Mouse (Mus musculus) MEL (cell line): ENCODE results near the gene Grb7.

Experiments used
- CTCF ChIP-seq, 3 experiments: IDR thresholded peaks in 2 of 3; conservative IDR thresholded peaks in 1 of 3; 2 replicates each; pipeline ENCODE4 v1.5.1; 2011 to 2012; ENCODE audit warnings: low read length in 3 of 3, low read depth in 2 of 3, mild to moderate bottlenecking in 2 of 3, improper control_type of control experiment in 1 of 3, inconsistent platforms in 1 of 3, mixed read lengths in 1 of 3, moderate library complexity in 1 of 3; ENCODE audit not compliant: control insufficient read depth in 1 of 3, insufficient read depth in 1 of 3, poor library complexity in 1 of 3, severe bottlenecking in 1 of 3
- ELF1 ChIP-seq: IDR thresholded peaks from 2 replicates; pipeline ENCODE4 v1.6.1; 2014; ENCODE audit warnings: low read depth, mild to moderate bottlenecking, inconsistent platforms, low read length, improper control_type of control experiment, moderate library complexity
- EP300 ChIP-seq, 2 experiments: IDR thresholded peaks; 2 replicates each; pipeline ENCODE4 v1.6.1; 2011; ENCODE audit warnings: improper control_type of control experiment in 2 of 2, low read length in 2 of 2, low read depth in 1 of 2, mild to moderate bottlenecking in 1 of 2
- MAX ChIP-seq: IDR thresholded peaks from 2 replicates; pipeline ENCODE4 v1.6.1; 2011; ENCODE audit warnings: low read length, improper control_type of control experiment
- MYB ChIP-seq: IDR thresholded peaks from 2 replicates; pipeline ENCODE4 v1.6.1; 2011; ENCODE audit warnings: mild to moderate bottlenecking, low read depth, low read length, improper control_type of control experiment
- POLR2A ChIP-seq, 2 experiments: IDR thresholded peaks; 2 replicates each; pipeline ENCODE4 v1.6.1; 2011 to 2012; ENCODE audit warnings: low read length in 2 of 2, mild to moderate bottlenecking in 2 of 2, control low read depth in 1 of 2, improper control_type of control experiment in 1 of 2, low read depth in 1 of 2, moderate library complexity in 1 of 2; ENCODE audit not compliant: control insufficient read depth in 1 of 2, insufficient read depth in 1 of 2, poor library complexity in 1 of 2
- RAD21 ChIP-seq: IDR thresholded peaks from 2 replicates; pipeline ENCODE4 v1.6.1; 2011; ENCODE audit warnings: mild to moderate bottlenecking, low read depth, low read length, improper control_type of control experiment
- SMC3 ChIP-seq: IDR thresholded peaks from 2 replicates; pipeline ENCODE4 v1.6.1; 2011; ENCODE audit warnings: low read depth, low read length, improper control_type of control experiment
- UBTF ChIP-seq: IDR thresholded peaks from 2 replicates; pipeline ENCODE4 v1.6.1; 2012; ENCODE audit warnings: low read depth, mild to moderate bottlenecking, inconsistent platforms, low read length, improper control_type of control experiment, moderate library complexity, borderline replicate concordance; ENCODE audit not compliant: insufficient read depth
- ZMIZ1 ChIP-seq: IDR thresholded peaks from 2 replicates; pipeline ENCODE4 v1.6.1; 2012; ENCODE audit warnings: low read depth, mild to moderate bottlenecking, inconsistent platforms, low read length, improper control_type of control experiment, moderate library complexity

DNA sequence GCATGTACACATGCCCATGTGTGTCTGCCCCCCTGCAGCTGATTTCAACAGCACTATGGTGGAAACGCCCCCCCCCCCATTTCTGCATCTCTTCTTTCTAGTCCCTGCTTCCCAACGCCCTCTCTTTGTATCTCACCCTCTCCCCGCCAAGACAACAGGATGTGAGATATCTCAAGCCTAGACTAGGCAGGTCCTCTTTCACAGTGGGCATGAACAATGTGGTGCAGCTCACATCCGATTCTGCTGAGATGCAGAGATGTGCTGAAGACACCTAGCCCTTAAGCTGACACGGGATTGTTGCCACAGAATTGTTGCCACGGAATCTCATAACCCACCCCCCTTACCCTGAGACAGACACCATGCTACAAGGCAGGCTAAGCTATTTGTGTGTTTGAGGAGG lies 18.3 kb downstream of the Grb7 start:
- TF ChIP-seq ELF1 = no peak
- no peak for TF ChIP-seq POLR2A (IDR thresholded peaks at IDR 0.05; ENCODE audit: control insufficient read depth in 1 of 2, insufficient read depth in 1 of 2, low read depth in 1 of 2, low read length in 2 of 2, poor library complexity in 1 of 2)
- no peak for TF ChIP-seq ZMIZ1
- TF ChIP-seq UBTF = no peak
- no peak for TF ChIP-seq MYB
- no peak for TF ChIP-seq CTCF (IDR thresholded peaks at IDR 0.05 in 2 of 3, conservative IDR thresholded peaks at IDR 0.05 in 1 of 3; ENCODE audit: control insufficient read depth in 1 of 3, insufficient read depth in 1 of 3, low read depth in 2 of 3, low read length in 3 of 3, poor library complexity in 1 of 3, severe bottlenecking in 1 of 3)
- no peak for TF ChIP-seq EP300 (IDR thresholded peaks at IDR 0.05; ENCODE audit: low read depth in 1 of 2, low read length in 2 of 2)
- TF ChIP-seq MAX = no peak
- TF ChIP-seq RAD21 = no peak
- no peak for TF ChIP-seq SMC3
